Mouse (Mus musculus) forebrain, embryonic 11.5 days (tissue): ENCODE data around the gene Gstp2. TPM values are rescaled to one million over a fixed set of nuclear protein-coding genes. Genes with fewer than 3 reads are reported as not detected.

Source experiments
- ATAC-seq: fragments of 200-750 bp; cut with Nextera tagmentation; replicated peaks from 2 replicates; pipeline ENCODE4 v1.8.0; 2017; ENCODE audit warnings: moderate TSS enrichment; ENCODE audit not compliant: low FRiP score
- DNase-seq: peaks from one replicate; pipeline ENCODE4 v3.0.0-alpha.2; 2017; ENCODE audit warnings: low spot score
- H3K27ac ChIP-seq: fragments of 300-500 bp; sonication (generic); 2 replicates; pipeline ENCODE4 v1.5.1; 2014; ENCODE audit warnings: low read depth, low read length
- H3K27me3 ChIP-seq: fragments of 300-500 bp; sonication (generic); 2 replicates; pipeline ENCODE4 v1.6.1; 2014; ENCODE audit warnings: mild to moderate bottlenecking, low read length, mixed read lengths; ENCODE audit not compliant: control insufficient read depth, insufficient read depth
- H3K36me3 ChIP-seq: fragments of 300-500 bp; sonication (generic); 2 replicates; pipeline ENCODE4 v1.6.1; 2014; ENCODE audit warnings: mild to moderate bottlenecking, low read length, moderate library complexity, mixed read lengths; ENCODE audit not compliant: control insufficient read depth, insufficient read depth
- H3K4me1 ChIP-seq: fragments of 300-500 bp; sonication (generic); replicated peaks from 2 replicates; pipeline ENCODE4 v1.6.1; 2014; ENCODE audit warnings: low read length, mixed read lengths; ENCODE audit not compliant: control insufficient read depth, insufficient read depth
- H3K4me2 ChIP-seq: fragments of 300-500 bp; sonication (generic); 2 replicates; pipeline ENCODE4 v1.6.1; 2014; ENCODE audit warnings: low read depth, mild to moderate bottlenecking, low read length, moderate library complexity, mixed read lengths; ENCODE audit not compliant: severe bottlenecking
- H3K4me3 ChIP-seq: fragments of 300-500 bp; sonication (generic); 2 replicates; pipeline ENCODE4 v1.5.1; 2014; ENCODE audit warnings: low read depth, low read length
- H3K9ac ChIP-seq: fragments of 300-500 bp; sonication (generic); 2 replicates; pipeline ENCODE4 v1.6.1; 2014; ENCODE audit warnings: low read length
- H3K9me3 ChIP-seq: fragments of 300-500 bp; sonication (generic); 2 replicates; pipeline ENCODE4 v1.6.1; 2016; ENCODE audit warnings: low read length, mixed read lengths; ENCODE audit not compliant: control insufficient read depth
- WGBS: fragments of 180-500 bp; shearing (Covaris S2); extraction: QIAGEN DNeasy Blood & Tissue Kit; methylation state at CpG from one replicate; pipeline ENCODE4 v1.1.7; 2014; 5-methylcytosine and 5-hydroxymethylcytosine counted together
- polyA plus RNA-seq: library from polyadenylated mRNA; unstranded; fragments of >200 nt; fragmentation: Nextera tagmentation; extraction: Ambion mirVana; gene quantifications from 2 replicates; pipeline ENCODE4 v1.2.1, GENCODE M21; 2014

Gene Gstp2
- polyA plus RNA-seq, 1 experiment from 2014 or later: 1.8 TPM

- 87% methylated on average over 13 of the region's 13 CpGs for WGBS
- no peaks in the 10 kb centered on the region for H3K4me1 ChIP-seq
- ATAC-seq (no peak), DNase-seq (no peak)
- H3K9ac ChIP-seq: no peak overlapping the region
- no peak overlapping the region for H3K4me3 ChIP-seq
- H3K9me3 ChIP-seq: no peaks in the 10 kb centered on the region
- no peak overlapping the region for H3K4me2 ChIP-seq
- no peaks in the 10 kb centered on the region for H3K36me3 ChIP-seq
- H3K27me3 ChIP-seq: no peaks in the 10 kb centered on the region
- H3K27ac ChIP-seq: no peak overlapping the region
Observed at GRCm38 (mm10) chr19:4057389-4057788, 11.6 kb upstream of the Gstp2 start.

GRCm38 (mm10) chr19:4056727-4057126 lies 10.9 kb upstream of the Gstp2 start:
- no peak overlapping the region for H3K27ac ChIP-seq
- ATAC-seq: no peak
- WGBS: 41% methylated on average over 4 of the region's 4 CpGs

GRCm38 (mm10) chr19:4055947-4056693 lies 10.3 kb upstream of the Gstp2 start:
- WGBS: 69% methylated on average over 15 of the region's 15 CpGs
- Histone ChIP-seq H3K4me3 (no peak overlapping the region), H3K4me1 (no peaks in the 10 kb centered on the region), H3K27me3 (no peaks in the 10 kb centered on the region), H3K27ac (no peak overlapping the region), H3K4me2 (no peak overlapping the region), H3K9me3 (no peaks in the 10 kb centered on the region), H3K36me3 (no peaks in the 10 kb centered on the region), H3K9ac (no peak overlapping the region)
- DNase-seq (no peak), ATAC-seq (no peak)

More at GRCm38 (mm10) chr19:4056727-4057126, 10.9 kb upstream of the Gstp2 start:
- H3K27me3 ChIP-seq: no peaks in the 10 kb centered on the region
- no peaks in the 10 kb centered on the region for H3K36me3 ChIP-seq
- H3K4me2 ChIP-seq: no peak overlapping the region
- H3K9me3 ChIP-seq: no peaks in the 10 kb centered on the region
- H3K4me1 ChIP-seq: no peaks in the 10 kb centered on the region
- H3K4me3 ChIP-seq: no peak overlapping the region
- no peak for DNase-seq
- no peak overlapping the region for H3K9ac ChIP-seq

GRCm38 (mm10) chr19:4055216-4055946 lies 9.6 kb upstream of the Gstp2 start:
- Histone ChIP-seq H3K27me3 (no peaks in the 10 kb centered on the region), H3K27ac (no peak overlapping the region), H3K4me2 (no peak overlapping the region), H3K4me1 (no peaks in the 10 kb centered on the region), H3K36me3 (no peaks in the 10 kb centered on the region), H3K9me3 (no peaks in the 10 kb centered on the region), H3K9ac (no peak overlapping the region), H3K4me3 (no peak overlapping the region)
- DNase-seq: no peak
- ATAC-seq: no peak
- 71% methylated on average over 8 of the region's 8 CpGs for WGBS

- Histone ChIP-seq H3K4me1 (no peaks in the 10 kb centered on the region), H3K9ac (no peak overlapping the region), H3K4me3 (no peak overlapping the region), H3K27ac (no peak overlapping the region), H3K27me3 (no peaks in the 10 kb centered on the region), H3K4me2 (no peak overlapping the region), H3K36me3 (no peaks in the 10 kb centered on the region), H3K9me3 (no peaks in the 10 kb centered on the region)
- no peak for ATAC-seq
- DNase-seq: no peak
- WGBS: 93% methylated on average over 5 of the region's 5 CpGs
Observed at GRCm38 (mm10) chr19:4054613-4055012, 8.8 kb upstream of the Gstp2 start.

GRCm38 (mm10) chr19:4052516-4053030 lies 6.8 kb upstream of the Gstp2 start:
- no peak overlapping the region for H3K27ac ChIP-seq
- no peak overlapping the region for H3K4me2 ChIP-seq
- H3K4me3 ChIP-seq: no peak overlapping the region
- DNase-seq (no peak), ATAC-seq (no peak)
- WGBS: 83% methylated on average over 5 of the region's 5 CpGs
- no peaks in the 10 kb centered on the region for H3K9me3 ChIP-seq
- H3K36me3 ChIP-seq: no peaks in the 10 kb centered on the region
- H3K27me3 ChIP-seq: no peaks in the 10 kb centered on the region
- H3K4me1 ChIP-seq: no peaks in the 10 kb centered on the region
- no peak overlapping the region for H3K9ac ChIP-seq

GRCm38 (mm10) chr19:4051741-4052515 lies 6.1 kb upstream of the Gstp2 start:
- no peak overlapping the region for H3K9ac ChIP-seq
- H3K4me1 ChIP-seq: no peaks in the 10 kb centered on the region
- H3K27me3 ChIP-seq: no peaks in the 10 kb centered on the region
- WGBS: 59% methylated on average over 10 of the region's 10 CpGs
- H3K9me3 ChIP-seq: no peaks in the 10 kb centered on the region
- ATAC-seq: no peak
- no peaks in the 10 kb centered on the region for H3K36me3 ChIP-seq
- no peak overlapping the region for H3K4me3 ChIP-seq
- no peak overlapping the region for H3K27ac ChIP-seq
- H3K4me2 ChIP-seq: no peak overlapping the region
- peak; percentile 81 for DNase-seq

GRCm38 (mm10) chr19:4051016-4051415 lies 5.2 kb upstream of the Gstp2 start:
- H3K36me3 ChIP-seq: no peaks in the 10 kb centered on the region
- WGBS: 95% methylated on average over 5 of the region's 5 CpGs
- H3K4me1 ChIP-seq: no peaks in the 10 kb centered on the region
- ATAC-seq: no peak
- H3K4me2 ChIP-seq: no peak overlapping the region
- no peak overlapping the region for H3K27ac ChIP-seq
- H3K9ac ChIP-seq: no peak overlapping the region
- H3K27me3 ChIP-seq: no peaks in the 10 kb centered on the region
- H3K9me3 ChIP-seq: no peaks in the 10 kb centered on the region
- no peak overlapping the region for H3K4me3 ChIP-seq
- DNase-seq: no peak
